Mouse (Mus musculus) brain, embryonic 14.5 days (tissue): ENCODE measurements around the gene Selenbp1.
"Not testable (repeated sequence)": the region's sequence is repeated elsewhere in the genome, so short reads cannot be mapped to it uniquely, and the experiment has no call there.

Experiments
- CTCF ChIP-seq: fragments of 200-500 bp; IDR thresholded peaks from 2 replicates; pipeline ENCODE4 v1.5.1; 2012; ENCODE audit warnings: inconsistent platforms, mild to moderate bottlenecking, moderate library complexity, borderline replicate concordance; ENCODE audit not compliant: insufficient read depth, insufficient read length; ENCODE audit errors: extremely low read depth
- POLR2A ChIP-seq: fragments of 200-500 bp; IDR thresholded peaks from 2 replicates; pipeline ENCODE4 v1.6.1; 2012; ENCODE audit warnings: mild to moderate bottlenecking, inconsistent platforms, borderline replicate concordance; ENCODE audit not compliant: poor library complexity, insufficient read depth, insufficient read length, severe bottlenecking; ENCODE audit errors: extremely low read depth

GRCm38 (mm10) chr3:94932279-94932678 is 577 bp upstream of the Selenbp1 start:
- not testable (repeated sequence) for TF ChIP-seq CTCF, POLR2A
